Mouse (Mus musculus) limb, embryonic 13.5 days (tissue): ENCODE data around the gene Riox2. TPM values are rescaled to one million over a fixed set of nuclear protein-coding genes. Genes with fewer than 3 reads are reported as not detected.
"Not testable (repeated sequence)": the region's sequence is repeated elsewhere in the genome, so short reads cannot be mapped to it uniquely, and the experiment has no call there.

Experiments
- ATAC-seq: fragments of 200-750 bp; cut with Nextera tagmentation; 2 replicates; pipeline ENCODE4 v1.8.0; 2017; ENCODE audit warnings: low read depth, moderate number of reproducible peaks, moderate TSS enrichment; ENCODE audit not compliant: low FRiP score
- H3K27ac ChIP-seq: fragments of 300-500 bp; sonication (generic); 2 replicates; pipeline ENCODE4 v1.5.1; 2015; ENCODE audit warnings: inconsistent platforms, mild to moderate bottlenecking, moderate library complexity
- H3K27me3 ChIP-seq: fragments of 300-500 bp; sonication (generic); 2 replicates; pipeline ENCODE4 v1.6.1; 2015; ENCODE audit warnings: mild to moderate bottlenecking, inconsistent platforms
- H3K36me3 ChIP-seq: fragments of 300-500 bp; sonication (generic); 2 replicates; pipeline ENCODE4 v1.6.1; 2015; ENCODE audit warnings: inconsistent platforms, mild to moderate bottlenecking, moderate library complexity
- H3K4me1 ChIP-seq: fragments of 300-500 bp; sonication (generic); 2 replicates; pipeline ENCODE4 v1.6.1; 2015; ENCODE audit warnings: inconsistent platforms
- H3K4me2 ChIP-seq: fragments of 300-500 bp; sonication (generic); replicated peaks from 2 replicates; pipeline ENCODE4 v1.6.1; 2015; ENCODE audit warnings: inconsistent platforms, mild to moderate bottlenecking, moderate library complexity
- H3K4me3 ChIP-seq: fragments of 300-500 bp; sonication (generic); 2 replicates; pipeline ENCODE4 v1.5.1; 2015; ENCODE audit warnings: moderate library complexity, mild to moderate bottlenecking, inconsistent platforms
- H3K9ac ChIP-seq: fragments of 300-500 bp; sonication (generic); 2 replicates; pipeline ENCODE4 v1.6.1; 2015; ENCODE audit warnings: mild to moderate bottlenecking, inconsistent platforms
- H3K9me3 ChIP-seq: fragments of 300-500 bp; sonication (generic); 2 replicates; pipeline ENCODE4 v1.6.1; 2016; ENCODE audit warnings: inconsistent platforms
- WGBS: fragments of 180-500 bp; shearing (Covaris S2); methylation state at CpG from one replicate; pipeline ENCODE4 v1.1.7; 2015; 5-methylcytosine and 5-hydroxymethylcytosine counted together
- polyA plus RNA-seq: library from polyadenylated mRNA; unstranded; fragments of >200 nt; fragmentation: Nextera tagmentation; extraction: Ambion mirVana; gene quantifications from 2 replicates; pipeline ENCODE4 v1.2.1, GENCODE M21; 2015

Gene Riox2
- polyA plus RNA-seq: 30.0 and 31.3 TPM in 2 replicates

- H3K27me3 ChIP-seq: no peaks in the 10 kb centered on the region
- peak within 1 kb of the TSS; percentile 72 for H3K9ac ChIP-seq
- peak within 1 kb of the TSS; percentile 62 for H3K4me2 ChIP-seq
- H3K27ac ChIP-seq: 0 out of 2 replicates have a peak within 1 kb of the TSS, but pooled peaks have one; percentile 2
- WGBS: 1% methylated on average over 55 of the region's 56 CpGs
- H3K4me3 ChIP-seq: peak within 1 kb of the TSS; percentile 59
- peak; percentile 93 for ATAC-seq
- H3K4me1 ChIP-seq: peaks cover 14% of the 10 kb centered on the region
- peaks cover 5% of the 10 kb centered on the region; the same call in 1 of the 2 replicates for H3K36me3 ChIP-seq
- H3K9me3 ChIP-seq: no peaks in the 10 kb centered on the region
These were observed at the start of gene Riox2 for GRCm38 (mm10) chr16:59471637-59472278. TSS of gene Riox2 (plus strand) at chr16:59471775.

GRCm38 (mm10) chr16:59427960-59428359, 43.6 kb upstream of the Riox2 start:
- Histone ChIP-seq H3K9ac (no peak overlapping the region), H3K4me2 (no peak overlapping the region), H3K27me3 (no peaks in the 10 kb centered on the region), H3K9me3 (no peaks in the 10 kb centered on the region), H3K4me1 (peaks cover 5% of the 10 kb centered on the region), H3K27ac (no peak overlapping the region), H3K4me3 (no peak overlapping the region), H3K36me3 (no peaks in the 10 kb centered on the region)
- 65% methylated on average over 7 of the region's 7 CpGs for WGBS
- no peak for ATAC-seq

GRCm38 (mm10) chr16:59433181-59433580, 38.4 kb upstream of the Riox2 start:
- no peaks in the 10 kb centered on the region for H3K36me3 ChIP-seq
- H3K4me3 ChIP-seq: no peak overlapping the region
- no peaks in the 10 kb centered on the region for H3K9me3 ChIP-seq
- H3K9ac ChIP-seq: no peak overlapping the region
- WGBS: 22% methylated on average over 11 of the region's 11 CpGs
- H3K27me3 ChIP-seq: no peaks in the 10 kb centered on the region
- ATAC-seq: peak; percentile 84
- peak overlapping the region; percentile 44 for H3K4me2 ChIP-seq
- peaks cover 13% of the 10 kb centered on the region for H3K4me1 ChIP-seq
- peak overlapping the region; percentile 48; the same call in 1 of the 2 replicates for H3K27ac ChIP-seq

- no peak for ATAC-seq
- H3K9ac ChIP-seq: no peak overlapping the region
- no peaks in the 10 kb centered on the region for H3K27me3 ChIP-seq
- no peaks in the 10 kb centered on the region for H3K36me3 ChIP-seq
- WGBS: 87% methylated on average over 7 of the region's 7 CpGs
- H3K4me2 ChIP-seq: no peak overlapping the region
- H3K4me1 ChIP-seq: peaks cover 9% of the 10 kb centered on the region; the same call in 1 of the 2 replicates
- H3K4me3 ChIP-seq: no peak overlapping the region
- H3K27ac ChIP-seq: no peak overlapping the region
- H3K9me3 ChIP-seq: no peaks in the 10 kb centered on the region
These were observed 26.6 kb upstream of the Riox2 start for GRCm38 (mm10) chr16:59444880-59445559.

- H3K4me3 ChIP-seq: no peak overlapping the region
- no peak for ATAC-seq
- no peak overlapping the region for H3K4me2 ChIP-seq
- no peaks in the 10 kb centered on the region for H3K4me1 ChIP-seq
- no peaks in the 10 kb centered on the region for H3K27me3 ChIP-seq
- no peak overlapping the region for H3K27ac ChIP-seq
- H3K9ac ChIP-seq: no peak overlapping the region
- H3K36me3 ChIP-seq: no peaks in the 10 kb centered on the region
- 87% methylated on average over 1 of the region's 1 CpGs for WGBS
- H3K9me3 ChIP-seq: no peaks in the 10 kb centered on the region
These were observed 23.4 kb upstream of the Riox2 start for GRCm38 (mm10) chr16:59448181-59448580.

- Histone ChIP-seq H3K4me1 (no peaks in the 10 kb centered on the region), H3K36me3 (no peaks in the 10 kb centered on the region), H3K27ac (no peak overlapping the region), H3K27me3 (no peaks in the 10 kb centered on the region), H3K9me3 (no peaks in the 10 kb centered on the region), H3K4me3 (no peak overlapping the region), H3K4me2 (no peak overlapping the region), H3K9ac (no peak overlapping the region)
- no peak for ATAC-seq
These were observed 22.5 kb upstream of the Riox2 start for GRCm38 (mm10) chr16:59449092-59449491.

- Histone ChIP-seq H3K4me2 (no peak overlapping the region), H3K4me3 (no peak overlapping the region), H3K9ac (no peak overlapping the region), H3K27me3 (no peaks in the 10 kb centered on the region), H3K9me3 (no peaks in the 10 kb centered on the region), H3K4me1 (no peaks in the 10 kb centered on the region), H3K36me3 (no peaks in the 10 kb centered on the region), H3K27ac (no peak overlapping the region)
- no peak for ATAC-seq
- 90% methylated on average over 5 of the region's 5 CpGs for WGBS
These were observed 19.8 kb upstream of the Riox2 start for GRCm38 (mm10) chr16:59451813-59452212.

- not testable (repeated sequence) for H3K9ac ChIP-seq, H3K4me2 ChIP-seq
- WGBS: 86% methylated on average over 5 of the region's 5 CpGs
These were observed 12.2 kb upstream of the Riox2 start for GRCm38 (mm10) chr16:59459259-59459861.

GRCm38 (mm10) chr16:59463567-59463966, 8.0 kb upstream of the Riox2 start:
- no peak overlapping the region for H3K4me3 ChIP-seq
- H3K9ac ChIP-seq: no peak overlapping the region
- no peak overlapping the region for H3K4me2 ChIP-seq
- peaks cover 7% of the 10 kb centered on the region; the same call in 1 of the 2 replicates for H3K9me3 ChIP-seq
- WGBS: 55% methylated on average over 4 of the region's 4 CpGs
- H3K27me3 ChIP-seq: no peaks in the 10 kb centered on the region
- no peaks in the 10 kb centered on the region for H3K4me1 ChIP-seq
- H3K36me3 ChIP-seq: no peaks in the 10 kb centered on the region
- H3K27ac ChIP-seq: no peak overlapping the region
- peak; percentile 44; the same call in 1 of the 2 replicates for ATAC-seq

More at GRCm38 (mm10) chr16:59459259-59459861, 12.2 kb upstream of the Riox2 start:
- not testable (repeated sequence) for ATAC-seq, H3K27me3 ChIP-seq, H3K9me3 ChIP-seq, H3K4me1 ChIP-seq, H3K27ac ChIP-seq, H3K36me3 ChIP-seq, H3K4me3 ChIP-seq

GRCm38 (mm10) chr16:59463973-59464372, 7.6 kb upstream of the Riox2 start:
- H3K9me3 ChIP-seq: peaks cover 7% of the 10 kb centered on the region; the same call in 1 of the 2 replicates
- no peak overlapping the region for H3K9ac ChIP-seq
- no peak overlapping the region for H3K4me3 ChIP-seq
- WGBS: 74% methylated on average over 6 of the region's 6 CpGs
- ATAC-seq: peak; percentile 44; the same call in 1 of the 2 replicates
- H3K27me3 ChIP-seq: no peaks in the 10 kb centered on the region
- H3K27ac ChIP-seq: no peak overlapping the region
- no peak overlapping the region for H3K4me2 ChIP-seq
- no peaks in the 10 kb centered on the region for H3K4me1 ChIP-seq
- H3K36me3 ChIP-seq: no peaks in the 10 kb centered on the region

- H3K27me3 ChIP-seq: no peaks in the 10 kb centered on the region
- H3K4me2 ChIP-seq: no peak overlapping the region
- H3K27ac ChIP-seq: no peak overlapping the region
- peaks cover 3% of the 10 kb centered on the region; the same call in 1 of the 2 replicates for H3K9me3 ChIP-seq
- no peak overlapping the region for H3K4me3 ChIP-seq
- WGBS: 67% methylated on average over 1 of the region's 1 CpGs
- H3K36me3 ChIP-seq: no peaks in the 10 kb centered on the region
- peaks cover 14% of the 10 kb centered on the region for H3K4me1 ChIP-seq
- ATAC-seq: no peak
- no peak overlapping the region for H3K9ac ChIP-seq
These were observed 1.7 kb upstream of the Riox2 start for GRCm38 (mm10) chr16:59469846-59470245.

- Histone ChIP-seq H3K27me3 (no peaks in the 10 kb centered on the region), H3K9ac (peak overlapping the region; percentile 72), H3K27ac (no peak overlapping the region), H3K36me3 (peaks cover 8% of the 10 kb centered on the region), H3K4me3 (peak overlapping the region; percentile 59), H3K9me3 (no peaks in the 10 kb centered on the region), H3K4me2 (peak overlapping the region; percentile 62), H3K4me1 (peaks cover 14% of the 10 kb centered on the region)
- no peak for ATAC-seq
- 49% methylated on average over 6 of the region's 6 CpGs for WGBS
These were observed 971 bp downstream of the Riox2 start for GRCm38 (mm10) chr16:59472546-59472945.
